Mouse (Mus musculus): ENCODE data around the gene Oxsr1. TPM values are rescaled to one million over a fixed set of nuclear protein-coding genes. Genes with fewer than 3 reads are reported as not detected.
A peak's percentile ranks its signal among the peaks of the same experiment; 100 is the strongest.

The Oxsr1 gene
- polyA plus RNA-seq, 1 experiment, result 18.3 TPM

DNA sequence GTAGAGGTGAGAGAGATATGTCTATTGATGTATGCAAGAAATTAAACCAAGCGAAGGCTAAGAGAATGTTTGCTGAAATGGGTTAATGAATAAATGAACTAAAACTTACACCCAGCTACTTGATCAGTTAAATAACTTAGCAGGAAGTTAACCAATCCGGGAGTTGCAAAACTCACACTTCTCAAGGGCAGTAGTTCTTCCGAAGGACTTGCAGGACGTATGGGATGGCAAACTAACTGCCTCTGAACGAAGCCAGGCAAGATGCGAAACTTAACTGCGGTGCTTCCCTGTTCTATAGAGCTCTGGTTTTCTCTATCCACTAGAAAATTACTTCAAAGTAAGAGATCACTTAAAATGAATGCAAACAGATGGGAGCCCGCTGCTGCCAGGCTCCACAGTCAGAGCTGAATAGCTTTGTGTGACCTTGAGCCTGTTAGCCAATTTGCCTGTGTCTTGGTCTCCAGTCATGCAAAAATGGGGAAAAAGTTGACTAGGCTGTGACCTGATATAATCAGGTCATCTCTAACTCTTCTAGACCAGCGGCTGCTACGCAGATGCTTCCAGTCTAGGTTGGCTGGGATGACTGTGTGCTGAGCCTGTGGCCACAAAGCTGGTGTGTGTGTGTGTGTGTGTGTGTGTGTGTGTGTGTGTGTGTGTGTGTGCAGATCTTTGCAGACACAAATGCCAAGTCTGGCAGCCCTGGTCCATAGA lies 122.9 kb downstream of the Oxsr1 start:
- no peak overlapping the region for H3K4me3 ChIP-seq (ENCODE audit: insufficient read depth, low read depth, low read length)
- peak overlapping the region; percentile 63 for H3K27ac ChIP-seq (replicated peaks; ENCODE audit: low read depth, low read length)

GRCm38 (mm10) chr9:119192202-119192990 lies 129.8 kb downstream of the Oxsr1 start:
- Histone ChIP-seq H3K4me1 (ENCODE audit: control insufficient read depth, insufficient read depth, insufficient read length, low read length) (no peaks in the 10 kb centered on the region), H3K27ac (replicated peaks; ENCODE audit: low read depth, low read length) (no peak overlapping the region), H3K4me3 (ENCODE audit: insufficient read depth, low read depth, low read length) (no peak overlapping the region)

More for the DNA sequence above, 122.9 kb downstream of the Oxsr1 start:
- no peaks in the 10 kb centered on the region; the same call in none of the 2 replicates for H3K4me1 ChIP-seq (ENCODE audit: control insufficient read depth, insufficient read depth, insufficient read length, low read length)

Other genes starting within 250 kb of the Oxsr1 start
- 12.0 and 17.2 TPM in 2 replicates for gene Plcd1, start 228.9 kb downstream of the Oxsr1 start, polyA plus RNA-seq (2012; ENCODE audit: insufficient read depth, insufficient read length, missing spikeins)
- gene Dlec1, start 219.9 kb downstream of the Oxsr1 start, polyA plus RNA-seq (2012; ENCODE audit: insufficient read depth, insufficient read length, missing spikeins), result 0.46 and 1.4 TPM in 2 replicates
- gene Acaa1b, start 165.3 kb downstream of the Oxsr1 start, polyA plus RNA-seq (2012; ENCODE audit: insufficient read depth, insufficient read length, missing spikeins), result 25.2 and 31.9 TPM in 2 replicates
- gene Gm47289, start 163.3 kb downstream of the Oxsr1 start, polyA plus RNA-seq (2012; ENCODE audit: insufficient read depth, insufficient read length, missing spikeins), result not detected in 2 replicates
- gene Slc22a13, start 113.3 kb downstream of the Oxsr1 start, polyA plus RNA-seq (2012; ENCODE audit: insufficient read depth, insufficient read length, missing spikeins), result not detected in 2 replicates
- gene Acaa1a, start 17.2 kb upstream of the Oxsr1 start, polyA plus RNA-seq (2012; ENCODE audit: insufficient read depth, insufficient read length, missing spikeins), result 82.7 and 96.9 TPM in 2 replicates
- 11.2 and 13.3 TPM in 2 replicates for gene Myd88, start 19.0 kb upstream of the Oxsr1 start, polyA plus RNA-seq (2012; ENCODE audit: insufficient read depth, insufficient read length, missing spikeins)
- gene Xylb, start 35.0 kb upstream of the Oxsr1 start, polyA plus RNA-seq (2012; ENCODE audit: insufficient read depth, insufficient read length, missing spikeins), result 1.2 and 1.7 TPM in 2 replicates
- not detected in 2 replicates for gene Slc22a14, start 43.1 kb upstream of the Oxsr1 start, polyA plus RNA-seq (2012; ENCODE audit: insufficient read depth, insufficient read length, missing spikeins)
- gene Acvr2b, start 79.7 kb upstream of the Oxsr1 start, polyA plus RNA-seq (2012; ENCODE audit: insufficient read depth, insufficient read length, missing spikeins), result 1.8 and 5.3 TPM in 2 replicates
- 2.1 and 2.7 TPM in 2 replicates for gene Exog, start 122.5 kb upstream of the Oxsr1 start, polyA plus RNA-seq (2012; ENCODE audit: insufficient read depth, insufficient read length, missing spikeins)

All from brown adipose tissue, adult 24 weeks (tissue).